Mouse (Mus musculus): Measurements from ENCODE around the gene Spin2d. TPM values are rescaled to one million over a fixed set of nuclear protein-coding genes. Genes with fewer than 3 reads are reported as not detected.

The Spin2d gene
- not detected in 2 replicates for polyA plus RNA-seq (2012; rRNA removed; ENCODE audit: low replicate concordance)

GRCm38 (mm10) chrX:73176889-73177288 is at the start of gene Spin2d:
Spin2d (minus strand) TSS chrX:73176989.

DNA sequence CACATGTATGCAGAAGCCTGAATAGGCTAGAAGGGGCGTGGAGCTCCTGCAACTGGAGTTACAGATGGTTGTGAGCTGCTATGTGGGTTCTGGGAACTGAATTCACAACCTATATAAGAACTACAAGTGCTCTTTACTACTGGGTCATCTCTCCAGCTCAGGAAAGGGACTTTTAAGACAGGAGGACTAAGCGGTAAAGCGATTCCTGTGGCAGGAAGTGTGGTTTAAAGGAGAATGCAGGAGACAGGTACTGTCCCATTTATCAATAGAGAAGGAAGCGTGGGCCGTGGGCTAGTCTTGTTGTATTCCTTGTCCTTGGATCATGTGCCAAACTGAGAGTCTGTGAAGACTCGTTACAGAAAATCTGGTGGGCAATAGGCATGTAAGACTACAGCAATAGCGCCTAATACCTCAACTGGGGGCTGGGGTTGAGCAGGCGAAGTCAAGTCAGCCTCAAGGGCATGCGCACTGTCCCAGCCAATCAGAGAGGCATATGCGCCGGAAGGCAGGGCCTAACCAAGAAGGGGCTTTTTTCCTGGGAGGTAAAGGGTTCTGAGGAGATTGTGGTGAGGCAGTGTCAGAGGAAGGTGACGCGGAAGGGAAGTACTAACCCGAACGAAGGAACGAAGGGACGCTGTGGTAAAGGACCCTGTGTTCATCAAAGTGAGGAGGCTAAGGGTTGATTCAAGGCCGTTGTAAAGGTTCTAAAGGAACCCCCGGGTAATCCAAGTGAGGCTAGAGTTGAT is 37.2 kb upstream of the Spin2d start, which contains the start of gene Xlr4b:
Gene Xlr4b (plus strand): TSS at position 515 of the 746 bp plus-strand sequence.

GRCm38 (mm10) chrX:73191934-73192333 is 15.1 kb upstream of the Spin2d start, which contains the start of gene Xlr3b:
Xlr3b (plus strand) TSS chrX:73192207.

GRCm38 (mm10) chrX:73149350-73149749 is 27.4 kb downstream of the Spin2d start, which contains the start of gene DXBay18:
DXBay18 (minus strand) TSS chrX:73149450.

DNA sequence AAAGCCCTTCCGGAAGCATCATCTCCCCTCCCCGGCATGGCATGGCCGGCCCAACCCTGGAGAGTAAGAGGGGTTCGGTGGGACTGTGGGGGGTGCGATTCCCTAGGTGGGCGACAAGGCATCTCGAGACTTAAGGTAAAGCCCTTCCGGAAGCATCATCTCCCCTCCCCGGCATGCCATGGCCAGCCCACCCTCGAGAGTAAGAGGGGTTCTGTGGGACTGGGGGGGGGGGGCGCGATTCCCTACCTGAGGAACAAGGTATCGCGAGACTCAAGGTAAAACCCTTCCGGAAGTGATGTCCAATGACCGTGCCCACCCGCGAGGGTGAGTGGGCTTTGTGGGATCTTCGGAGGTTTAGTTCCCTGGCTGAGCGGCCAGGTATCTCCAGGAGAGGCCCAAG is 28.3 kb downstream of the Spin2d start, which contains the start of gene Xlr5b:
Gene Xlr5b (plus strand): TSS at position 301 of the 400 bp plus-strand sequence.

Other genes starting within 250 kb of the Spin2d start
- gene Zfp185, start 189.7 kb downstream of the Spin2d start, polyA plus RNA-seq (2012; rRNA removed; ENCODE audit: low replicate concordance) = 4.6 and 10.3 TPM in 2 replicates
- gene Pnma5, start 139.9 kb downstream of the Spin2d start, polyA plus RNA-seq (2012; rRNA removed; ENCODE audit: low replicate concordance) = not detected in 2 replicates
- 0.03 TPM in 1 of 2 replicates, not detected in the other for gene Pnma3, start 112.2 kb downstream of the Spin2d start, polyA plus RNA-seq (2012; rRNA removed; ENCODE audit: low replicate concordance)
- gene Xlr4a, start 94.5 kb downstream of the Spin2d start, polyA plus RNA-seq (2012; rRNA removed; ENCODE audit: low replicate concordance) = 0.19 and 0.62 TPM in 2 replicates
- 0.19 TPM in 1 of 2 replicates, not detected in the other for gene Xlr3a, start 79.9 kb downstream of the Spin2d start, polyA plus RNA-seq (2012; rRNA removed; ENCODE audit: low replicate concordance)
- gene Gm14685, start 59.9 kb downstream of the Spin2d start, polyA plus RNA-seq (2012; rRNA removed; ENCODE audit: low replicate concordance) = 0.07 and 0.17 TPM in 2 replicates
- not detected in 2 replicates for gene Xlr5b, start 28.2 kb downstream of the Spin2d start, polyA plus RNA-seq (2012; rRNA removed; ENCODE audit: low replicate concordance)
- not detected in 2 replicates for gene DXBay18, start 27.5 kb downstream of the Spin2d start, polyA plus RNA-seq (2012; rRNA removed; ENCODE audit: low replicate concordance)
- 0.75 and 3.2 TPM in 2 replicates for gene Xlr3b, start 15.2 kb upstream of the Spin2d start, polyA plus RNA-seq (2012; rRNA removed; ENCODE audit: low replicate concordance)
- 1.4 and 2.4 TPM in 2 replicates for gene Xlr4b, start 37.3 kb upstream of the Spin2d start, polyA plus RNA-seq (2012; rRNA removed; ENCODE audit: low replicate concordance)
- gene F8a, start 51.3 kb upstream of the Spin2d start, polyA plus RNA-seq (2012; rRNA removed; ENCODE audit: low replicate concordance) = 10.8 and 30.5 TPM in 2 replicates
- gene Xlr4c, start 66.1 kb upstream of the Spin2d start, polyA plus RNA-seq (2012; rRNA removed; ENCODE audit: low replicate concordance) = 0.72 and 1.3 TPM in 2 replicates
- gene Xlr3c, start 88.4 kb upstream of the Spin2d start, polyA plus RNA-seq (2012; rRNA removed; ENCODE audit: low replicate concordance) = 0.13 TPM in 1 of 2 replicates, not detected in the other
- gene Xlr5a, start 116.0 kb upstream of the Spin2d start, polyA plus RNA-seq (2012; rRNA removed; ENCODE audit: low replicate concordance) = not detected in 2 replicates
- 0.17 and 0.26 TPM in 2 replicates for gene Xlr5c, start 116.0 kb upstream of the Spin2d start, polyA plus RNA-seq (2012; rRNA removed; ENCODE audit: low replicate concordance)
- gene Gm45015, start 159.9 kb upstream of the Spin2d start, polyA plus RNA-seq (2012; rRNA removed; ENCODE audit: low replicate concordance) = 0.09 TPM in 1 of 2 replicates, not detected in the other
- 15.9 and 24.5 TPM in 2 replicates for gene Zfp275, start 165.6 kb upstream of the Spin2d start, polyA plus RNA-seq (2012; rRNA removed; ENCODE audit: low replicate concordance)
- gene Gm18336, start 221.7 kb upstream of the Spin2d start, polyA plus RNA-seq (2012; rRNA removed; ENCODE audit: low replicate concordance) = 0.07 and 0.54 TPM in 2 replicates
- 0.05 and 0.07 TPM in 2 replicates for gene Zfp92, start 234.1 kb upstream of the Spin2d start, polyA plus RNA-seq (2012; rRNA removed; ENCODE audit: low replicate concordance)

Data from mammary gland, adult 2 months (tissue).